Mouse (Mus musculus): ENCODE results near the gene Gm49450. TPM values are rescaled to one million over a fixed set of nuclear protein-coding genes. Genes with fewer than 3 reads are reported as not detected.

Gene Gm49450
- polyA plus RNA-seq, 1 experiment: 23.9 TPM

DNA sequence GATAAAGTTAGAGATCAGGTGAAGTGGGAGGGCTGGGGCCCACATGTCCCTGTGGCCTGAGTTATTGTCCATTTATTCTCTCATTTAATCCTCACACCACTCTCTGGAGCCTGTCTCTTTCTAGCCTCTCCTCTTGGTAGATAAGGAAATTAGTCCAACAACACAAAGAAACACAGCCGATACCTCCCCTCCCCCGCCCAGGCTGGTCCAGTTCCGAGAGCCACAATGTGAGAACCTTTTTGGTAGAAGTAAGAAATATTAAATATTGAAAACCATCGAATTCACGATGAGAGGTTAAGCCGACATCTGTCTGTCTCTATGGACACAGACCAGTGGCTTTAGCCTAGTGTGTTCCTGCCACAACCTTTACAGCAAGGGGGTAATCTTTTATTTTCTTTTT, 31.3 kb upstream of the Gm49450 start:
- no peaks in the 10 kb centered on the region for H3K27me3 ChIP-seq (ENCODE audit: control insufficient read depth, insufficient read depth, low read length)
- H3K36me3 ChIP-seq (ENCODE audit: control insufficient read depth, insufficient read depth, low read length): no peaks in the 10 kb centered on the region

DNA sequence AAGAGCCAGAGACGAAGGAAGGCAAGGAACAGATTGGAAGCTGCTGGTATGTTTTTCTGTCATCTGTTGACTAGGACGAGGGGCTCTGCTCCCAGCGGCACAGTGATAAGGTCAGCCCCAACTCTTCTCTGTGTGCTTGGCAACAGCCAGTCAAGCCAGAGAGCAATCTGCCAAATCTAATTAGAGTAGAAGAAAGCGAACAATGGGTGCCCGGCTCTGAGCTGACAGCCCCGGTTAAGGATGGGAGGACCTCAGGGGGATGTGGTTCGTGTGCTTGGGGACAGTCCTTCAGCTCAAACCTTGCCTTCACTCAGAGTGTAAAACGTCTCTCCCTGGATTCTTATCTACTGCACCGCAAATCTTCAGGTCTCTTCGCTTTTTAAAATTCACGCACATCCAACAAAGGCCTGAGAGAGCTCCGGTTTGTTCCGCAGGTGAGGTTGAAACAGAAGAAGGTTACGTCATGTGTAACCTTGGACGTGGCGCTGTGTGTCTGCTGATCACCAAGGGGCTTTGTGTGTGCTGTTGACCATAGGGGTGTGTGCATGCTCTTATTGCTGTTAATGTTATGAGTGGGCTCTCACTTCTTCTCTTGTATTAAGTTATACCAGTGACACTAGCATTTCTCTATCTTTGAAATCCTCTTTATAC, 30.2 kb upstream of the Gm49450 start:
- no peak for TF ChIP-seq POLR2A (IDR thresholded peaks at IDR 0.05; ENCODE audit: low read depth, low read length)
- no peak for TF ChIP-seq CTCF (IDR thresholded peaks at IDR 0.05; ENCODE audit: extremely low read depth, insufficient read length, insufficient replicate concordance, low read depth, low read length)
- no peaks in the 10 kb centered on the region for H3K36me3 ChIP-seq (ENCODE audit: control insufficient read depth, insufficient read depth, low read length)
- H3K27me3 ChIP-seq (ENCODE audit: control insufficient read depth, insufficient read depth, low read length): no peaks in the 10 kb centered on the region
- H3K27ac ChIP-seq (ENCODE audit: insufficient read depth, low read depth, low read length): no peak overlapping the region
- H3K4me1 ChIP-seq (ENCODE audit: control insufficient read depth, insufficient read depth, insufficient read length, low read length): no peaks in the 10 kb centered on the region
- no peak overlapping the region for H3K4me3 ChIP-seq (ENCODE audit: low read depth, low read length)
- 67% methylated on average over 16 of the region's 16 CpGs for WGBS

More for the DNA sequence above, 31.3 kb upstream of the Gm49450 start:
- H3K4me1 ChIP-seq (ENCODE audit: control insufficient read depth, insufficient read depth, insufficient read length, low read length): no peaks in the 10 kb centered on the region
- H3K27ac ChIP-seq (ENCODE audit: insufficient read depth, low read depth, low read length): 0 out of 2 replicates have a peak overlapping the region, but pooled peaks have one; percentile 39
- TF ChIP-seq CTCF (IDR thresholded peaks at IDR 0.05; ENCODE audit: extremely low read depth, insufficient read length, insufficient replicate concordance, low read depth, low read length): no peak
- no peak for TF ChIP-seq POLR2A (IDR thresholded peaks at IDR 0.05; ENCODE audit: low read depth, low read length)
- no peak overlapping the region for H3K4me3 ChIP-seq (ENCODE audit: low read depth, low read length)
- 53% methylated on average over 6 of the region's 6 CpGs for WGBS

DNA sequence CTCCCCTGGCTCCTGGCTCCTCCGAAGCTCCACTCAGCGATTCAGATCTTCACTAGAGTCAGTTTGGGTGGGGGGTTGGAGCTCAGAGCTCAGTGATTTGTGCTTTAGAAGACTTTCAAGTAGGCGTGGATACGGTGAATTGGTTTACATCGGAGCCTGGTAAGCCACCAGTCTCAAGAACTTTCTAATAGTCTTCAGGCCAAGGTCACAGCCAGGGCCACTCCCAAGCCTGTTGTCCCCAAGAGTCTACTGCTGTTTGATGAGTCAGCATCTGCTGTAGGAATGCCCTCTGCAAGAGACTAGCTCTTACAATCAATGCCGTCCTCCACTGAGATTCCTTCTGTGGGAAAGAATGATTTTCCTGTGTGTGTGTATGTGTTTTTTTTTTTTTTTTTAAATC, 28.7 kb upstream of the Gm49450 start:
- Histone ChIP-seq H3K27me3 (ENCODE audit: control insufficient read depth, insufficient read depth, low read length) (no peaks in the 10 kb centered on the region; the same call in 1 of the 2 replicates), H3K4me1 (ENCODE audit: control insufficient read depth, insufficient read depth, insufficient read length, low read length) (no peaks in the 10 kb centered on the region), H3K27ac (ENCODE audit: insufficient read depth, low read depth, low read length) (no peak overlapping the region), H3K36me3 (ENCODE audit: control insufficient read depth, insufficient read depth, low read length) (no peaks in the 10 kb centered on the region), H3K4me3 (ENCODE audit: low read depth, low read length) (no peak overlapping the region)
- 68% methylated on average over 6 of the region's 6 CpGs for WGBS
- TF ChIP-seq CTCF (IDR thresholded peaks at IDR 0.05; ENCODE audit: extremely low read depth, insufficient read length, insufficient replicate concordance, low read depth, low read length) (no peak), POLR2A (IDR thresholded peaks at IDR 0.05; ENCODE audit: low read depth, low read length) (no peak)

GRCm38 (mm10) chr15:98980012-98980614, 26.8 kb upstream of the Gm49450 start:
- no peaks in the 10 kb centered on the region for H3K4me1 ChIP-seq (ENCODE audit: control insufficient read depth, insufficient read depth, insufficient read length, low read length)
- H3K36me3 ChIP-seq (ENCODE audit: control insufficient read depth, insufficient read depth, low read length): no peaks in the 10 kb centered on the region
- H3K27me3 ChIP-seq (ENCODE audit: control insufficient read depth, insufficient read depth, low read length): no peaks in the 10 kb centered on the region; the same call in 1 of the 2 replicates
- 68% methylated on average over 7 of the region's 7 CpGs for WGBS
- no peak overlapping the region for H3K4me3 ChIP-seq (ENCODE audit: low read depth, low read length)
- H3K27ac ChIP-seq (ENCODE audit: insufficient read depth, low read depth, low read length): no peak overlapping the region
- TF ChIP-seq CTCF (IDR thresholded peaks at IDR 0.05; ENCODE audit: extremely low read depth, insufficient read length, insufficient replicate concordance, low read depth, low read length) (no peak), POLR2A (IDR thresholded peaks at IDR 0.05; ENCODE audit: low read depth, low read length) (no peak)

DNA sequence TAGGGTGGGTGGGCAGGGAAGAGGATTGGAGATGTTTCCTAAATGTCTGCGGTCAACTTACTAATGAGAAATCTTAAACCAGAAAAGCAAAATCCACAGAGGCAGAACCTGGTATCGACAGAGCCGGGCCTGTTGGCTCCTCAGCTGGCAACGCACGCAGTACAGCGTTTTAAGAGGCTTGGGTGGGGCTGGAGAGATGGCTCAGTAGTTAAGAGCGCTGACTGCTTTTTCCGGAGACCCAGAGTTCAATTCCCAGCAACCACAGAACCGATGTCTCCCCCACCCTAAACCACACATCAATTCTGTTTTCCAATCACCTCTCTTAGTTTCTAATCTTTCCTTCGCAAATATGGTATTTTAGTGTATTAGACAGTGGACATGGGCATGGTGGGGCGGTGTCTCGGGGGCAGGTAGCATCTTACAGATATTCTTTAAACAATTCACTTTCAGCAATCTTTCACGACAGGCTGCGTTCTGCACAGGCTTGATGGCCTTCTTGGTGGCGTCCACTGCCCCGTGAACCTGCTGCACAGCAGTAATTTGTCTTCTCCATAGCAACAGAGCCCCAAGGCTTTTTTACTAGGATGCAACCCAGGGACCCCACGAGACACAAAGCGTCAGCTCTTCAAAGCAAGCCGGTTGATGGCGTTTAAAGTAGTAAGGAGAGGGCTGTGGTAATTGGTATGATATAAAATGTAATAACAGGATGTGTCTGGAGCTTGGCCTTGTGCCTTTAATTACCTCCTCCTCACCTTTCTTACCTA, 25.2 kb upstream of the Gm49450 start:
- TF ChIP-seq POLR2A (IDR thresholded peaks at IDR 0.05; ENCODE audit: low read depth, low read length) (no peak), CTCF (IDR thresholded peaks at IDR 0.05; ENCODE audit: extremely low read depth, insufficient read length, insufficient replicate concordance, low read depth, low read length) (no peak)
- 73% methylated on average over 20 of the region's 20 CpGs for WGBS
- H3K4me1 ChIP-seq (ENCODE audit: control insufficient read depth, insufficient read depth, insufficient read length, low read length): no peaks in the 10 kb centered on the region
- no peaks in the 10 kb centered on the region; the same call in 1 of the 2 replicates for H3K27me3 ChIP-seq (ENCODE audit: control insufficient read depth, insufficient read depth, low read length)
- H3K36me3 ChIP-seq (ENCODE audit: control insufficient read depth, insufficient read depth, low read length): no peaks in the 10 kb centered on the region
- H3K27ac ChIP-seq (ENCODE audit: insufficient read depth, low read depth, low read length): no peak overlapping the region
- no peak overlapping the region for H3K4me3 ChIP-seq (ENCODE audit: low read depth, low read length)

DNA sequence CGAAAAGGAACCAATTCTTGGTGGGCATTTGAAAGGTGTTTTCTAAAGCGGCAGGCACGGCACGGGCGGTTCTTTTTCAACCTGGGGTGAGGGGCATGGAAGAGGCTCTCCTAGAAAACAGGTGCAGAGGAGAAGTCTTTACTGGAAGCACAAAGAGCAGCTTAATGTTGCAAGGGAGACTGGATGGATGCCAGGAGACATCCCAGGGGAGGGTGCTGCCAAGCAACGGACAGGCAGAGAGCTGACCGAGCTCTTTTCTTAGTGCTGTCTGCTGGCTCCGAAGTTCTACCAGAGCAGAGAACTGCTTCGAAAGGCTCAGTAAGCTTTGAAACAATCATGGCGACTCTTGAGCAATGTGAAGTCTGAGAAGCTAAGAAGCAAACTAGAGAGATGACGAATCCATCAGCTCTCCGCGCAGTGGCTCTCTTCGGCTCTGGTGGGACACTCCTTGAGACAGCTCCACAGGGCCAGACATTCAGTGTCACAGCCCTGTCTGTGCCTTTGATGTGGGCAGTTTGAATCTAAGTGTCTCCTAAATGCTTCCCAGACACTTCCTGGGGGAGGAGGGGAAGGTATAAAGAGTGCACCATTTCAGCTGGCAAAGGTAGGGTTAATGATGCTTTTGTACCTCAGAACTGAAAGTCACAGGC, 24.5 kb upstream of the Gm49450 start:
- Histone ChIP-seq H3K27me3 (ENCODE audit: control insufficient read depth, insufficient read depth, low read length) (no peaks in the 10 kb centered on the region; the same call in 1 of the 2 replicates), H3K27ac (ENCODE audit: insufficient read depth, low read depth, low read length) (no peak overlapping the region), H3K4me3 (ENCODE audit: low read depth, low read length) (no peak overlapping the region), H3K36me3 (ENCODE audit: control insufficient read depth, insufficient read depth, low read length) (no peaks in the 10 kb centered on the region), H3K4me1 (ENCODE audit: control insufficient read depth, insufficient read depth, insufficient read length, low read length) (no peaks in the 10 kb centered on the region)
- no peak for TF ChIP-seq CTCF (IDR thresholded peaks at IDR 0.05; ENCODE audit: extremely low read depth, insufficient read length, insufficient replicate concordance, low read depth, low read length)
- no peak for TF ChIP-seq POLR2A (IDR thresholded peaks at IDR 0.05; ENCODE audit: low read depth, low read length)
- WGBS: 76% methylated on average over 14 of the region's 14 CpGs

Measured in small intestine, adult 2 months (tissue).